Mouse (Mus musculus) G1E (cell line): Measurements from ENCODE around the gene Cks2. TPM values are rescaled to one million over a fixed set of nuclear protein-coding genes. Genes with fewer than 3 reads are reported as not detected.
A peak's percentile ranks its signal among the peaks of the same experiment; 100 is the strongest.

Source experiments
- ATAC-seq: 2 replicates; pipeline ENCODE4 v1.8.0; 2016; ENCODE audit warnings: mild to moderate bottlenecking; ENCODE audit not compliant: insufficient number of reproducible peaks, poor library complexity, low FRiP score, severe bottlenecking; ENCODE audit errors: extremely low read depth
- DNase-seq: peaks from one replicate; pipeline ENCODE4 v3.0.0; 2012; ENCODE audit warnings: low spot score
- H3K27me3 ChIP-seq: 2 replicates; pipeline ENCODE4 v1.6.1; 2012; ENCODE audit warnings: mild to moderate bottlenecking, low read length, inconsistent platforms; ENCODE audit not compliant: insufficient read depth
- H3K36me3 ChIP-seq: replicated peaks from 2 replicates; pipeline ENCODE3; 2012; ENCODE audit warnings: mild to moderate bottlenecking, inconsistent platforms
- H3K4me1 ChIP-seq: 2 replicates; pipeline ENCODE4 v1.6.1; 2012; ENCODE audit warnings: low read depth, low read length, inconsistent platforms, mixed read lengths; ENCODE audit not compliant: insufficient read depth
- H3K4me3 ChIP-seq: 2 replicates; pipeline ENCODE4 v1.5.1; 2012; ENCODE audit warnings: low read depth, mild to moderate bottlenecking, inconsistent platforms, low read length, moderate library complexity, mixed read lengths
- H3K9me3 ChIP-seq: replicated peaks from 2 replicates; pipeline ENCODE4 v1.6.1; 2012; ENCODE audit warnings: inconsistent platforms
- CTCF ChIP-seq: IDR thresholded peaks from 2 replicates; pipeline ENCODE4 v1.5.1; 2012; ENCODE audit warnings: low read depth, low read length, inconsistent platforms, mixed read lengths
- GATA1 ChIP-seq: IDR thresholded peaks from 2 replicates; pipeline ENCODE4 v1.6.1; 2012; ENCODE audit warnings: borderline replicate concordance, low read length, inconsistent platforms, mixed read lengths
- GATA2 ChIP-seq: IDR thresholded peaks from 2 replicates; pipeline ENCODE4 v1.6.1; 2012; ENCODE audit warnings: low read depth, low read length, inconsistent platforms, borderline replicate concordance
- POLR2AphosphoS5 ChIP-seq: IDR thresholded peaks from 2 replicates; pipeline ENCODE4 v1.6.1; 2012; ENCODE audit warnings: low read depth, low read length, inconsistent platforms; ENCODE audit not compliant: insufficient replicate concordance
- TAL1 ChIP-seq: conservative IDR thresholded peaks from 2 replicates; pipeline ENCODE4 v1.6.1; 2012; ENCODE audit warnings: low read depth, low read length, inconsistent platforms, mixed read lengths
- polyA plus RNA-seq: library from polyadenylated mRNA; stranded (reverse); fragments of >175 nt; gene quantifications from 2 replicates; pipeline ENCODE4 v1.2.3, GENCODE M21; 2012
- total RNA-seq, 2 experiments: library from RNA; stranded (forward) in 1 of 2; stranded (reverse) in 1 of 2; fragments of 200-1000 nt in 1 of 2; fragments of >200 nt in 1 of 2; fragmentation: Nextera tagmentation in 1 of 2; gene quantifications; 2 replicates each; pipeline ENCODE4 v1.2.3; 2014 to 2017

The Cks2 gene
- total RNA-seq (2014; fragmentation: Nextera tagmentation) = 94.3 and 104 TPM in 2 replicates
- 367 and 402 TPM in 2 replicates for total RNA-seq (2017)
- polyA plus RNA-seq = 129 and 303 TPM in 2 replicates

DNA sequence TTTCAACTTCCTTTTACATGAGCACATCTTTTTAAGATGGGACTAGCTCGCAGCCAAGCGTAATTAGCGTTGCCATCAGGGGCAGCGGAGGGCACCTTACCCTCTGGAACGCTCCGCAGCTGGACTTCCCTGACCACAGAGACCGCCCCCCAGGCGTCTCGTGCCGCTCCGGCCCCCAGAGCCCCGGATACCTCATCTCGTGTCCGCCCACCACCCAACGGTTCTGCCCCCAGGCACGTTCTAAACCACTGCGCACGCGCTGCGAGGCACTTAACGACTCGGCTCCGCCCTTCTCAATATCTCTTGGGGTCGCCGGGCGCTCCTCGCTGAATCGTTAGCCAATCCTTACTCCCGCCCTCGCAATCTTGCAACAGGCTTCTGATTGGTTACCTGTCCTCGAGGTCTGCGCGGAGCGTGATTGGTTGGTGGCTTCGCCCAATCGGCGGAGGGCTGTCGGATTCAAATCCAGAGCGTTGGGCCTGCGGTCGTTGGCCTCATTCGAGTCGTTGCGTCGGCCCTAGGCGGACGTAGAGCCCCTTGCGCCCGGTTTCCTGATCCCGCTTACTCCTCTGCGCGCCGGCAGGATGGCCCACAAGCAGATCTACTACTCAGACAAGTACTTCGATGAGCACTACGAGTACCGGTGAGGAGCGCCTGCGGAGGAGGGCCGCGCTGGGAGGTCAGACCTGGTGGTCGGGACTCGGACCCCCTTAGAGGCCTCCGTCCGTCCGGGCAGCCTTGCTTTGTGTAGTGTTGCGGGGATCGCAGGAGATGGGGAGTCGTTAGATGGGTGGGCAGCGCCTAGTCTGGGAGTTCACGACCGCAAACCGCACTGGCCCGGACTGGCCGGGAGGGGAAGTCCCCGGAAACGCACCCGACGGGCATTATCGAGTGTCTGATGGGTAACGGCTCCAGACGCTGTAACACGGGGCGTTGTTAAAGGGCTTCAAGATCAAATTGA is at the start of gene Cks2:
Gene Cks2 (plus strand): TSS at position 404 of the 961 bp plus-strand sequence.
- no peaks in the 10 kb centered on the region for H3K27me3 ChIP-seq
- ATAC-seq = peak; percentile 93
- H3K4me3 ChIP-seq = peak within 1 kb of the TSS; percentile 91
- TF ChIP-seq GATA1 (no peak), POLR2AphosphoS5 (peak; percentile 23; the same call in 1 of the 2 replicates)
- peaks cover 8% of the 10 kb centered on the region for H3K36me3 ChIP-seq
- no peaks in the 10 kb centered on the region for H3K9me3 ChIP-seq
- DNase-seq = peak; percentile 97
- peaks cover 28% of the 10 kb centered on the region for H3K4me1 ChIP-seq

DNA sequence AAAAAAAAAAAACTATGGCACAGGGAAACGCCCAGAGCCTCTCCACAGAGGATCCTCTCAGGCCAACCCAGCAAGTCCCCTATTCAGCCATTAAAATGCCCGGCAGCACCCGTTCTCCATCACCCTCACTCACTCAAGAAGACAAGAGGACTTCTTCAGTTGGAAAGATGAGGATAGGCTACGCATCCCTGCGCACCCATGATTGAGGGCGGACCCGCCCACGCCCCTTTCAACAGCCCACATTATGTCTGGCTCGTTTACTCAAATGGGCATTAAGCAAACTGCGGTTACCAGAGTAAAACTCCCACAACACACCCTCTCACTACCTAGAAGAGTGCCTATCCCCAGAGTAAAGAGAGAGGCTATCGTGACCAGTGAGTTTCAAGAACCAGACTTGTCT is 49.6 kb upstream of the Cks2 start:
- Histone ChIP-seq H3K9me3 (peaks cover 7% of the 10 kb centered on the region), H3K27me3 (no peaks in the 10 kb centered on the region), H3K4me3 (no peak overlapping the region), H3K36me3 (no peaks in the 10 kb centered on the region), H3K4me1 (no peaks in the 10 kb centered on the region)
- DNase-seq (no peak), ATAC-seq (no peak)
- TF ChIP-seq GATA2 (no peak), TAL1 (no peak), CTCF (no peak), GATA1 (no peak), POLR2AphosphoS5 (no peak)

DNA sequence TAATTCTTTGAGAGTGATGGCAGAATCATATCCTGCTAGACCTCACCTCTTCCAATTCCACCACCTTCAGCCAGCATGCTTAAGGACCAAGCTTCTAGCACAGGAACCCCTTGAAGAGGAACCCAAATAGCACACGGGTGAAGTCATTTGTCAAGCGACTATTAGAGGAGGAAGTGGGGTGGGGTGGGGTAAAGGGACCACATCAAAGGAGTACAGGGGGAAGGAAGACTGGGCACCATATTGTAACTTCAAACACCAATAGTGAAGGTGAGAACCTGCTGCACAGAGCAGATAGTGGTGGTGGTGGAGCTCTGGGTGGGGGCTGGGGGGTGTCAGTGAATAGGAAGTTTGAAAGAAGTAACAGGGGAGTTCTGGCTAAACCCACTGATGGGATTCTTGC is 47.0 kb upstream of the Cks2 start:
- ATAC-seq (no peak), DNase-seq (no peak)
- no peaks in the 10 kb centered on the region for H3K36me3 ChIP-seq
- H3K27me3 ChIP-seq = no peaks in the 10 kb centered on the region
- no peak for TF ChIP-seq GATA2
- TF ChIP-seq GATA1 = no peak
- TF ChIP-seq POLR2AphosphoS5 = no peak
- no peak for TF ChIP-seq TAL1
- no peak for TF ChIP-seq CTCF
- no peaks in the 10 kb centered on the region for H3K4me1 ChIP-seq
- H3K4me3 ChIP-seq = no peak overlapping the region
- H3K9me3 ChIP-seq = peaks cover 7% of the 10 kb centered on the region

DNA sequence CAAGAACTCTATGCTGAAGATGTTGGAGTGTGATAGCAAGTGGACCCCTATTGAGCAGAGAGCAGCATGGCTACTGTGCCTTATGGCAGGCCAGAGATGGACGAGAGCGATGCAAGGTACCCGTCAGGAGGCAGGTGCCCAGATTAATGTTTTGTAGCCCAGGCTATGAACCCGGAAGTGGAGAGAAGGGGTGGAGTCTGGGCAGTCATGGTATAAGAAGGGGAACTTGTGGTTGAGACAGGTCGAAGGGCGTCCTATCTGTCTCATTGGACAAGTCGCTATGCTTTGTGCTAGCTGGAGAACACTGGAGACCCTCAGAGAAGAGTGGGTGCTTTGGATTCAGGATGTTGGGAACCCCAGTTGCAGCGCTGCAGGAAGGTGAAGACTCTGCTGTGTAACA is 44.9 kb upstream of the Cks2 start:
- ATAC-seq = no peak
- DNase-seq = no peak
- no peaks in the 10 kb centered on the region for H3K36me3 ChIP-seq
- H3K27me3 ChIP-seq = no peaks in the 10 kb centered on the region
- no peak overlapping the region for H3K4me3 ChIP-seq
- H3K4me1 ChIP-seq = no peaks in the 10 kb centered on the region
- no peak for TF ChIP-seq GATA2
- no peak for TF ChIP-seq POLR2AphosphoS5
- no peak for TF ChIP-seq GATA1
- TF ChIP-seq TAL1 = no peak
- TF ChIP-seq CTCF = no peak
- H3K9me3 ChIP-seq = 0 out of 2 replicates have a peak, but pooled peaks cover 2% of the 10 kb centered on the region

DNA sequence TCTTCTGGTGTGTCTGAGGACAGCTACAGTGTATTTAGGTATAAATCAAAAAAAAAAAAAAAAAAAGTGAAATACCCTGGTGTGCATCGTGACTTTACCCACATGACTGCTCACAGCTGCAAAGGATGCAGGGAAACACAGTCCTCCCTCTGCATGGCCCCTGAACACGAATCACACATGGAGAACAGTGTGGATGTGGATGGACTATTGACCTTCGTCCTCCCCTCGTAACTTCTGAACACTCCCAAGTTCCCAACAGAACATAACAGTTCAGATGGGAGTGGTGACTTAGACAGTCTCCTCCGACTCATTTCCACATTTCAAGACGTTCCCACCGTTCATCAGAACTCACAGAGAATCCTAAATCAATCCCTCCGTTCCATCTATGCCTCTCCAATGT is 42.3 kb upstream of the Cks2 start:
- TF ChIP-seq CTCF = no peak
- no peak for TF ChIP-seq TAL1
- no peak for TF ChIP-seq GATA2
- no peak for TF ChIP-seq POLR2AphosphoS5
- TF ChIP-seq GATA1 = no peak
- ATAC-seq = no peak
- DNase-seq = no peak

DNA sequence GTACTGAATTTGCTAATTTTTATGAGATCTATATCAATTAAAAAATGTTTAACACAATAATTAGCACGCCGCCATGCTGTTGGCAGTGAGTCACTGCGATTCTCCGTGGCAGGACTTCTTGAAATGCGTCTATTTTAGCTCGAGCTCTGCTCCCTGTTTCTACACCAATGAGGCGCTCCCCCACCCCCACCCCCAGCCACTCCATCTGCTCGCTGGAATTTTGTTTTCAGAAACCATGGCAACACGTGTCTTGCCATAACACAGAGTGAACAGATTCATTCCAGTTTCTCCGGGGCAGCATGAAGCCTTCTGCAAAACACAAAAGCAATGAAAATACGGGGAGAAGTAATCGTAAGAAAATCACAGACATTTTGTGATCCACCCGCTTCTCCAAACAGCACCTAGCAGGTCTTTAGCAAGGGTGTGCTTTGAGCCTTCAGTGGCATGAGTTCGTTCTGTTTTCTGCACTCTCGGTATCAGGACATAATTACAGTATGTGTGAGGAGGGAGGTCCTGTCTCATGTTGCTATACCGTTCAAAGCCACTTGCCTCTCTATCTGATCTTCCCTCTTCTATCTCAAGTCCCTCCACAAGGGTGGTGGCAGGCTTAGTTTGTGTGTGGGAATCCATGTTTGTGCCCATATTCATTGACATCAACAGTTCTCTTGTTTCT is 41.7 kb upstream of the Cks2 start:
- Histone ChIP-seq H3K27me3 (no peaks in the 10 kb centered on the region), H3K9me3 (no peaks in the 10 kb centered on the region), H3K4me1 (no peaks in the 10 kb centered on the region), H3K4me3 (no peak overlapping the region), H3K36me3 (no peaks in the 10 kb centered on the region)
- no peak for DNase-seq
- no peak for ATAC-seq
- TF ChIP-seq TAL1 = no peak
- no peak for TF ChIP-seq GATA2
- no peak for TF ChIP-seq CTCF
- TF ChIP-seq POLR2AphosphoS5 = no peak
- TF ChIP-seq GATA1 = no peak

More for the DNA sequence above, 42.3 kb upstream of the Cks2 start:
- Histone ChIP-seq H3K4me3 (no peak overlapping the region), H3K36me3 (no peaks in the 10 kb centered on the region), H3K4me1 (no peaks in the 10 kb centered on the region), H3K9me3 (no peaks in the 10 kb centered on the region), H3K27me3 (no peaks in the 10 kb centered on the region)
